Mouse (Mus musculus) MEL (cell line): ENCODE measurements around the gene Rab11a. TPM values are rescaled to one million over a fixed set of nuclear protein-coding genes. Genes with fewer than 3 reads are reported as not detected.

Source experiments
- DNase-seq: peaks from one replicate; pipeline ENCODE4 v3.0.0; 2011; ENCODE audit warnings: low read depth, low spot score
- H3K27ac ChIP-seq: 2 replicates; pipeline ENCODE4 v1.5.1; 2012; ENCODE audit warnings: low read depth, mild to moderate bottlenecking, control low read depth, low read length, moderate library complexity; ENCODE audit not compliant: control insufficient read depth
- H3K27me3 ChIP-seq, 2 experiments: fragments of 150-350 bp in 1 of 2; sonication (generic) in 1 of 2; 2 replicates each; pipeline ENCODE4 v1.6.1; 2012; ENCODE audit warnings: low read length in 2 of 2, mild to moderate bottlenecking in 2 of 2, improper control_type of control experiment in 1 of 2, moderate library complexity in 1 of 2; ENCODE audit not compliant: insufficient read depth in 2 of 2, control insufficient read depth in 1 of 2
- H3K36me3 ChIP-seq, 2 experiments: 2 replicates each; pipeline ENCODE4 v1.6.1; 2012 to 2014; ENCODE audit warnings: low read length in 2 of 2, improper control_type of control experiment in 1 of 2, inconsistent platforms in 1 of 2, mild to moderate bottlenecking in 1 of 2; ENCODE audit not compliant: insufficient read depth in 2 of 2, control insufficient read depth in 1 of 2
- H3K4me1 ChIP-seq, 2 experiments: fragments of 150-350 bp in 1 of 2; sonication (generic) in 1 of 2; 2 replicates each; pipeline ENCODE4 v1.6.1; 2012; ENCODE audit warnings: low read length in 2 of 2, improper control_type of control experiment in 1 of 2, mild to moderate bottlenecking in 1 of 2; ENCODE audit not compliant: insufficient read depth in 2 of 2, control insufficient read depth in 1 of 2
- H3K4me3 ChIP-seq, 2 experiments: fragments of 150-350 bp in 1 of 2; sonication (generic) in 1 of 2; 2 replicates each; pipeline ENCODE4 v1.5.1; 2012; ENCODE audit warnings: low read depth in 2 of 2, low read length in 2 of 2, mild to moderate bottlenecking in 2 of 2, moderate library complexity in 2 of 2, control low read depth in 1 of 2, improper control_type of control experiment in 1 of 2; ENCODE audit not compliant: control insufficient read depth in 1 of 2, insufficient read depth in 1 of 2
- H3K79me2 ChIP-seq: 2 replicates; pipeline ENCODE4 v1.6.1; 2012; ENCODE audit warnings: mild to moderate bottlenecking, low read length, moderate library complexity; ENCODE audit not compliant: control insufficient read depth, poor library complexity, insufficient read depth
- H3K9ac ChIP-seq: 2 replicates; pipeline ENCODE4 v1.6.1; 2012; ENCODE audit warnings: low read depth, mild to moderate bottlenecking, control low read depth, low read length, moderate library complexity; ENCODE audit not compliant: control insufficient read depth, poor library complexity, severe bottlenecking
- H3K9me3 ChIP-seq: fragments of 150-350 bp; sonication (generic); replicated peaks from 2 replicates; pipeline ENCODE4 v1.6.1; 2012; ENCODE audit warnings: mild to moderate bottlenecking, low read length, improper control_type of control experiment, moderate library complexity; ENCODE audit not compliant: insufficient read depth
- CHD1 ChIP-seq: IDR thresholded peaks from 2 replicates; pipeline ENCODE4 v1.6.1; 2012; ENCODE audit warnings: low read depth, mild to moderate bottlenecking, inconsistent platforms, low read length, improper control_type of control experiment
- CHD2 ChIP-seq: IDR thresholded peaks from 2 replicates; pipeline ENCODE4 v1.6.1; 2011; ENCODE audit warnings: low read length, improper control_type of control experiment
- CTCF ChIP-seq, 3 experiments: IDR thresholded peaks in 2 of 3; conservative IDR thresholded peaks in 1 of 3; 2 replicates each; pipeline ENCODE4 v1.5.1; 2011 to 2012; ENCODE audit warnings: low read length in 3 of 3, low read depth in 2 of 3, mild to moderate bottlenecking in 2 of 3, improper control_type of control experiment in 1 of 3, inconsistent platforms in 1 of 3, mixed read lengths in 1 of 3, moderate library complexity in 1 of 3; ENCODE audit not compliant: control insufficient read depth in 1 of 3, insufficient read depth in 1 of 3, poor library complexity in 1 of 3, severe bottlenecking in 1 of 3
- ELF1 ChIP-seq: IDR thresholded peaks from 2 replicates; pipeline ENCODE4 v1.6.1; 2014; ENCODE audit warnings: low read depth, mild to moderate bottlenecking, inconsistent platforms, low read length, improper control_type of control experiment, moderate library complexity
- EP300 ChIP-seq, 2 experiments: IDR thresholded peaks; 2 replicates each; pipeline ENCODE4 v1.6.1; 2011; ENCODE audit warnings: improper control_type of control experiment in 2 of 2, low read length in 2 of 2, low read depth in 1 of 2, mild to moderate bottlenecking in 1 of 2
- ETS1 ChIP-seq: IDR thresholded peaks from 2 replicates; pipeline ENCODE4 v1.6.1; 2012; ENCODE audit warnings: low read depth, mild to moderate bottlenecking, inconsistent platforms, low read length, improper control_type of control experiment, moderate library complexity
- HCFC1 ChIP-seq: IDR thresholded peaks from 2 replicates; pipeline ENCODE4 v1.6.1; 2012; ENCODE audit warnings: low read depth, mild to moderate bottlenecking, inconsistent platforms, low read length, improper control_type of control experiment, moderate library complexity
- MAFK ChIP-seq: IDR thresholded peaks from 2 replicates; pipeline ENCODE4 v1.6.1; 2011; ENCODE audit warnings: low read depth, mild to moderate bottlenecking, low read length, improper control_type of control experiment, borderline replicate concordance
- MAZ ChIP-seq: IDR thresholded peaks from 2 replicates; pipeline ENCODE4 v1.6.1; 2012; ENCODE audit warnings: low read depth, mild to moderate bottlenecking, inconsistent platforms, low read length, improper control_type of control experiment
- MEF2A ChIP-seq: IDR thresholded peaks from 2 replicates; pipeline ENCODE4 v1.6.1; 2014; ENCODE audit warnings: low read depth, mild to moderate bottlenecking, inconsistent platforms, low read length, improper control_type of control experiment; ENCODE audit not compliant: poor library complexity, insufficient replicate concordance, severe bottlenecking; ENCODE audit errors: extremely low read depth
- MXI1 ChIP-seq: IDR thresholded peaks from 2 replicates; pipeline ENCODE4 v1.6.1; 2011; ENCODE audit warnings: mild to moderate bottlenecking, low read depth, low read length, improper control_type of control experiment
- MYC ChIP-seq: IDR thresholded peaks from 2 replicates; pipeline ENCODE4 v1.6.1; 2011; ENCODE audit warnings: low read depth, mild to moderate bottlenecking, low read length, improper control_type of control experiment, moderate library complexity
- NELFE ChIP-seq: IDR thresholded peaks from 2 replicates; pipeline ENCODE4 v1.6.1; 2011; ENCODE audit warnings: low read depth, low read length, improper control_type of control experiment
- NRF1 ChIP-seq: IDR thresholded peaks from 2 replicates; pipeline ENCODE4 v1.6.1; 2014; ENCODE audit warnings: low read depth, mild to moderate bottlenecking, inconsistent platforms, low read length, improper control_type of control experiment, moderate library complexity; ENCODE audit not compliant: poor library complexity, insufficient read depth, severe bottlenecking
- RAD21 ChIP-seq: IDR thresholded peaks from 2 replicates; pipeline ENCODE4 v1.6.1; 2011; ENCODE audit warnings: mild to moderate bottlenecking, low read depth, low read length, improper control_type of control experiment
- ZC3H11A ChIP-seq: IDR thresholded peaks from 2 replicates; pipeline ENCODE4 v1.6.1; 2012; ENCODE audit warnings: low read depth, mild to moderate bottlenecking, inconsistent platforms, low read length, improper control_type of control experiment
- ZKSCAN1 ChIP-seq: IDR thresholded peaks from 2 replicates; pipeline ENCODE4 v1.6.1; 2012; ENCODE audit warnings: low read depth, mild to moderate bottlenecking, inconsistent platforms, low read length, improper control_type of control experiment, moderate library complexity
- ZMIZ1 ChIP-seq: IDR thresholded peaks from 2 replicates; pipeline ENCODE4 v1.6.1; 2012; ENCODE audit warnings: low read depth, mild to moderate bottlenecking, inconsistent platforms, low read length, improper control_type of control experiment, moderate library complexity
- ZNF384 ChIP-seq: IDR thresholded peaks from 2 replicates; pipeline ENCODE4 v1.6.1; 2012; ENCODE audit warnings: low read depth, mild to moderate bottlenecking, inconsistent platforms, low read length, improper control_type of control experiment
- polyA plus RNA-seq, 2 experiments: library from polyadenylated mRNA; stranded (reverse) in 1 of 2; unstranded in 1 of 2; fragments of >175 nt in 1 of 2; fragments of >200 nt in 1 of 2; gene quantifications; 2 replicates each; pipeline versions ENCODE4 v1.2.1 to v1.2.4; 2012; ENCODE audit warnings: low replicate concordance in 2 of 2, low read depth in 1 of 2; ENCODE audit not compliant: insufficient read length in 2 of 2, insufficient read depth in 1 of 2, missing spikeins in 1 of 2
- total RNA-seq: library from RNA; depleted of rRNA; stranded (reverse); fragments of 300-350 nt; gene quantifications from 2 replicates; pipeline ENCODE4 v1.2.3, GENCODE M21; 2012

The Rab11a gene
- total and polyA plus RNA-seq, 3 experiments, result 93.7 to 212 TPM; not detected in 1

DNA sequence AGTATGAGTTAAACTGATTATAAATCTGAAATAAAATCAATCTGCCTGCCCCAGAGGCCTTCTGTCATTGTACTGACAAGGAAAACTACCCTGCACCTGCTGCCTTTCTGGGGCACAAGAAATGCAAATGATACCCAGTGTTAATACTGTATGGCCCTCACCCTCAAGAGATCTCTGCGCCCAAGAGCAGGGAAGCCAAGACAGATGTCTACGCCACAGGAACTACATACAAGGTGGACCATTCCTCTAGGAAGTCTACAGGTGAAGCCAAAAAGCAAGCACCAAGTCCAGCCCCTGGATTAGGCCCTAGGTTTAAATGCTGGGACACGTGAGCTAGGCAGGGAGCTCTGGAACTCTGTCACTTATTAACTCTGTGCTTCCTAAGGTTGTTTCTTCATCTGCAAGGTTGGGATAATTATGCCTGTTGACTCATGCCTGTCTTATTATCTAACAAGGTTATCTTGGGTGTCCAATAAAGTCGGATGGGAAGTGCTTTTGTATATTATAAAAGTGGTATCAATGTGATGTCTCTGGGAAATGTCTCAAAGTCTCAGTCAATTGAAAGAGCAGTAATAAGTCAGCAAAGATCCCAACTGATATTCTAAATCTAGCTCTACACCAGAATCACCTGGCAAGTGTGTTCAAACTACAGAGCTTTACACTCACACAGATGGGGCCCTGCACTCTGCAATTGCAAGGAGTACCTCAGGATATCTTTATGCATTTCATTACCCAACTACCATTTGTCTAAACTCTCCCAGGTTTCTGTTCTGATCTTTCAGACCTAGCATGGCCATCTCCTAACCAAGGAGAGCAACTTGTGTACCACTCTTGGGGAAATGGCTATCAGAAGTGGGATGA is 36.9 kb downstream of the Rab11a start:
- no peak overlapping the region for H3K4me3 ChIP-seq
- H3K27me3 ChIP-seq, result no peaks in the 10 kb centered on the region
- no peaks in the 10 kb centered on the region for H3K9me3 ChIP-seq
- H3K36me3 ChIP-seq, result peaks cover 0 to 18% of the 10 kb centered on the region in 2 experiments; a peak in 3 of 4 replicates
- H3K79me2 ChIP-seq, result no peaks in the 10 kb centered on the region
- DNase-seq, result no peak
- peaks cover 0 to 11% of the 10 kb centered on the region in 2 experiments; a peak in 3 of 4 replicates for H3K4me1 ChIP-seq
- no peak for TF ChIP-seq ZMIZ1
- no peak for TF ChIP-seq EP300 (IDR thresholded peaks at IDR 0.05; ENCODE audit: low read depth in 1 of 2, low read length in 2 of 2)
- TF ChIP-seq CHD1, result no peak
- no peak for TF ChIP-seq ZC3H11A
- TF ChIP-seq RAD21, result no peak
- H3K27ac ChIP-seq, result no peak overlapping the region
- no peak overlapping the region for H3K9ac ChIP-seq

DNA sequence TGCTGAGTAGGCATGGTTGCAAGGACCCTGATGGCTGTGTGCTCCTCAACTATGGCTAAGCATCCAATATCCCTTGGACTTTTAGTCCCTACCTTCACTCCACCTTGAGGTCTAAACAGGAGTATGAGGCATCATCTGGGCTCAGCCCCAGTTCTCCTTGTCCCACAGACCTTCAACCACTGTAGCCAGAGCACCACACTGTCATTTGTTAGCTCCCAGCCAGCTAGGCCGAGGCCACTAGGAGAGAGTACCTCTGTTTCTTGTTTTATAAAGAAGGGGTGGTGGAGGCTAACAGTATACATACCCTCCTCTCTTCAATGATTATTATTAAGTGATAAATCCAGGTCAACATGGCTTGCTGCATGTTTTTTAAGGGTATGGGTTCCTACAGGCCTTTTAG is 39.0 kb downstream of the Rab11a start:
- peaks cover 0 to 13% of the 10 kb centered on the region in 2 experiments; a peak in 3 of 4 replicates for H3K36me3 ChIP-seq
- H3K79me2 ChIP-seq, result no peaks in the 10 kb centered on the region
- H3K27ac ChIP-seq, result no peak overlapping the region
- H3K9ac ChIP-seq, result no peak overlapping the region
- H3K4me3 ChIP-seq, result no peak overlapping the region
- H3K4me1 ChIP-seq, result peaks cover 0 to 4% of the 10 kb centered on the region in 2 experiments; a peak in 3 of 4 replicates
- TF ChIP-seq MAFK, result 0 out of 2 replicates have a peak, but pooled peaks have one; percentile 17
- no peak for TF ChIP-seq CHD2
- DNase-seq, result no peak
- H3K9me3 ChIP-seq, result no peaks in the 10 kb centered on the region
- H3K27me3 ChIP-seq, result no peaks in the 10 kb centered on the region

DNA sequence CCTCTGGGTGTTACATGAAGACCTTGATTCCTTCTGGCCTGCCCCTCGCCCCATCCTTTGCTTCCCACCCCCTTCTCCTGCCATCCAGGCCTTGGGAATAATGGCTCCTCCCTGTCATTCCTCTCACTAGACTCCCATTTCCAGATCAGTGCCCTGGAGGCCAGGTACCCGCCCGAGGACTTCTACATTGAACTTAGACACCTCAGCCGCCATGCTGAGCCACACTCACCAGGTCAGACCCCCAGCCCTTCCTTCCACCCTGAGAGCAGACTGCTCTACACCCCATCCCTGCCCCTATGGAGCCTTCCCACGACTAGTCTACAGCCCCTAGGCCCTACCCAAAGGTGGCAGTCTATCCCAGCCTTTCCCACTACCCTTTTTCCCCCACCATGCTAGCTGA is 39.9 kb downstream of the Rab11a start:
- TF ChIP-seq MYC, result no peak
- no peak for TF ChIP-seq ZKSCAN1
- TF ChIP-seq CHD1, result no peak
- TF ChIP-seq MXI1, result no peak
- no peak for TF ChIP-seq ETS1
- TF ChIP-seq CTCF (IDR thresholded peaks at IDR 0.05 in 2 of 3, conservative IDR thresholded peaks at IDR 0.05 in 1 of 3; ENCODE audit: control insufficient read depth in 1 of 3, insufficient read depth in 1 of 3, low read depth in 2 of 3, low read length in 3 of 3, poor library complexity in 1 of 3, severe bottlenecking in 1 of 3), result no peak
- no peak for TF ChIP-seq MAFK
- TF ChIP-seq ZNF384, result no peak
- TF ChIP-seq MEF2A, result no peak
- TF ChIP-seq RAD21, result no peak
- TF ChIP-seq NRF1, result no peak
- no peak for TF ChIP-seq HCFC1
- no peak for TF ChIP-seq ELF1
- no peak for TF ChIP-seq NELFE
- no peak for TF ChIP-seq MAZ
- peaks cover 0 to 7% of the 10 kb centered on the region in 2 experiments; a peak in 3 of 4 replicates for H3K36me3 ChIP-seq
- H3K4me1 ChIP-seq, result no peaks in the 10 kb centered on the region; a peak in 1 of 4 replicates
- no peak overlapping the region for H3K4me3 ChIP-seq
- no peaks in the 10 kb centered on the region for H3K27me3 ChIP-seq
- no peak for DNase-seq
- H3K9ac ChIP-seq, result no peak overlapping the region
- H3K9me3 ChIP-seq, result no peaks in the 10 kb centered on the region
- H3K79me2 ChIP-seq, result no peaks in the 10 kb centered on the region
- H3K27ac ChIP-seq, result no peak overlapping the region
